Mouse (Mus musculus): Measurements from ENCODE around the gene Cnnm3. TPM values are rescaled to one million over a fixed set of nuclear protein-coding genes. Genes with fewer than 3 reads are reported as not detected.

Gene Cnnm3
- polyA plus RNA-seq, 1 experiment: 5.6 TPM

GRCm38 (mm10) chr1:36556553-36557456 is 45.1 kb downstream of the Cnnm3 start:
- Histone ChIP-seq H3K4me1 (ENCODE audit: control insufficient read depth, insufficient read depth, low read length) (peaks cover 38% of the 10 kb centered on the region), H3K27me3 (ENCODE audit: control insufficient read depth, insufficient read depth, low read length) (no peaks in the 10 kb centered on the region; the same call in 1 of the 2 replicates), H3K27ac (ENCODE audit: control insufficient read depth, insufficient read depth, low read depth, low read length) (peak overlapping the region; percentile 79), H3K4me3 (ENCODE audit: control insufficient read depth, low read depth, low read length) (peak overlapping the region; percentile 89), H3K36me3 (ENCODE audit: control insufficient read depth, insufficient read depth, low read length) (peaks cover 3% of the 10 kb centered on the region)
- TF ChIP-seq POLR2A (IDR thresholded peaks at IDR 0.05; ENCODE audit: control insufficient read depth, low read depth, low read length) (peak; percentile 46; the same call in 1 of the 2 replicates), CTCF (IDR thresholded peaks at IDR 0.05; ENCODE audit: control insufficient read depth, insufficient read depth, insufficient replicate concordance, low read depth, low read length) (peak; percentile 16)

- H3K27ac ChIP-seq (ENCODE audit: control insufficient read depth, insufficient read depth, low read depth, low read length): peak overlapping the region; percentile 75
- TF ChIP-seq CTCF (IDR thresholded peaks at IDR 0.05; ENCODE audit: control insufficient read depth, insufficient read depth, insufficient replicate concordance, low read depth, low read length) (no peak), POLR2A (IDR thresholded peaks at IDR 0.05; ENCODE audit: control insufficient read depth, low read depth, low read length) (no peak)
- peaks cover 3% of the 10 kb centered on the region for H3K36me3 ChIP-seq (ENCODE audit: control insufficient read depth, insufficient read depth, low read length)
- H3K4me1 ChIP-seq (ENCODE audit: control insufficient read depth, insufficient read depth, low read length): peaks cover 39% of the 10 kb centered on the region
- H3K4me3 ChIP-seq (ENCODE audit: control insufficient read depth, low read depth, low read length): peak overlapping the region; percentile 89
- no peaks in the 10 kb centered on the region; the same call in 1 of the 2 replicates for H3K27me3 ChIP-seq (ENCODE audit: control insufficient read depth, insufficient read depth, low read length)
Measured at GRCm38 (mm10) chr1:36557457-36558011, 45.9 kb downstream of the Cnnm3 start.

GRCm38 (mm10) chr1:36558031-36558993 is 46.6 kb downstream of the Cnnm3 start, which contains the start of gene Sema4c:
TSS of gene Sema4c (minus strand) at chr1:36558349.
- Histone ChIP-seq H3K4me1 (ENCODE audit: control insufficient read depth, insufficient read depth, low read length) (peaks cover 39% of the 10 kb centered on the region), H3K27ac (ENCODE audit: control insufficient read depth, insufficient read depth, low read depth, low read length) (peak within 1 kb of the TSS; percentile 75), H3K27me3 (ENCODE audit: control insufficient read depth, insufficient read depth, low read length) (no peaks in the 10 kb centered on the region; the same call in 1 of the 2 replicates), H3K4me3 (ENCODE audit: control insufficient read depth, low read depth, low read length) (peak within 1 kb of the TSS; percentile 89), H3K36me3 (ENCODE audit: control insufficient read depth, insufficient read depth, low read length) (no peaks in the 10 kb centered on the region; the same call in 1 of the 2 replicates)
- TF ChIP-seq POLR2A (IDR thresholded peaks at IDR 0.05; ENCODE audit: control insufficient read depth, low read depth, low read length) (peak; percentile 42; the same call in 1 of the 2 replicates), CTCF (IDR thresholded peaks at IDR 0.05; ENCODE audit: control insufficient read depth, insufficient read depth, insufficient replicate concordance, low read depth, low read length) (no peak)

GRCm38 (mm10) chr1:36559256-36559655 is 47.6 kb downstream of the Cnnm3 start:
- TF ChIP-seq POLR2A (IDR thresholded peaks at IDR 0.05; ENCODE audit: control insufficient read depth, low read depth, low read length) (no peak), CTCF (IDR thresholded peaks at IDR 0.05; ENCODE audit: control insufficient read depth, insufficient read depth, insufficient replicate concordance, low read depth, low read length) (no peak)
- H3K27me3 ChIP-seq (ENCODE audit: control insufficient read depth, insufficient read depth, low read length): no peaks in the 10 kb centered on the region; the same call in 1 of the 2 replicates
- no peak overlapping the region for H3K4me3 ChIP-seq (ENCODE audit: control insufficient read depth, low read depth, low read length)
- H3K4me1 ChIP-seq (ENCODE audit: control insufficient read depth, insufficient read depth, low read length): peaks cover 39% of the 10 kb centered on the region
- H3K36me3 ChIP-seq (ENCODE audit: control insufficient read depth, insufficient read depth, low read length): no peaks in the 10 kb centered on the region; the same call in 1 of the 2 replicates
- no peak overlapping the region for H3K27ac ChIP-seq (ENCODE audit: control insufficient read depth, insufficient read depth, low read depth, low read length)

GRCm38 (mm10) chr1:36559888-36560287 is 48.2 kb downstream of the Cnnm3 start:
- Histone ChIP-seq H3K4me1 (ENCODE audit: control insufficient read depth, insufficient read depth, low read length) (peaks cover 39% of the 10 kb centered on the region), H3K27ac (ENCODE audit: control insufficient read depth, insufficient read depth, low read depth, low read length) (no peak overlapping the region)

GRCm38 (mm10) chr1:36560903-36561302 is 49.2 kb downstream of the Cnnm3 start:
- Histone ChIP-seq H3K4me3 (ENCODE audit: control insufficient read depth, low read depth, low read length) (no peak overlapping the region), H3K27ac (ENCODE audit: control insufficient read depth, insufficient read depth, low read depth, low read length) (no peak overlapping the region), H3K27me3 (ENCODE audit: control insufficient read depth, insufficient read depth, low read length) (no peaks in the 10 kb centered on the region; the same call in 1 of the 2 replicates), H3K4me1 (ENCODE audit: control insufficient read depth, insufficient read depth, low read length) (peaks cover 34% of the 10 kb centered on the region), H3K36me3 (ENCODE audit: control insufficient read depth, insufficient read depth, low read length) (no peaks in the 10 kb centered on the region; the same call in 1 of the 2 replicates)
- no peak for TF ChIP-seq CTCF (IDR thresholded peaks at IDR 0.05; ENCODE audit: control insufficient read depth, insufficient read depth, insufficient replicate concordance, low read depth, low read length)
- TF ChIP-seq POLR2A (IDR thresholded peaks at IDR 0.05; ENCODE audit: control insufficient read depth, low read depth, low read length): no peak

More at GRCm38 (mm10) chr1:36559888-36560287, 48.2 kb downstream of the Cnnm3 start:
- H3K36me3 ChIP-seq (ENCODE audit: control insufficient read depth, insufficient read depth, low read length): no peaks in the 10 kb centered on the region; the same call in 1 of the 2 replicates
- TF ChIP-seq POLR2A (IDR thresholded peaks at IDR 0.05; ENCODE audit: control insufficient read depth, low read depth, low read length): no peak
- TF ChIP-seq CTCF (IDR thresholded peaks at IDR 0.05; ENCODE audit: control insufficient read depth, insufficient read depth, insufficient replicate concordance, low read depth, low read length): no peak
- no peaks in the 10 kb centered on the region; the same call in 1 of the 2 replicates for H3K27me3 ChIP-seq (ENCODE audit: control insufficient read depth, insufficient read depth, low read length)
- no peak overlapping the region for H3K4me3 ChIP-seq (ENCODE audit: control insufficient read depth, low read depth, low read length)

All from testis, adult 2 months (tissue).